20 mouse cellular contexts compared by ENCODE assay signal in the genomic region with DNA sequence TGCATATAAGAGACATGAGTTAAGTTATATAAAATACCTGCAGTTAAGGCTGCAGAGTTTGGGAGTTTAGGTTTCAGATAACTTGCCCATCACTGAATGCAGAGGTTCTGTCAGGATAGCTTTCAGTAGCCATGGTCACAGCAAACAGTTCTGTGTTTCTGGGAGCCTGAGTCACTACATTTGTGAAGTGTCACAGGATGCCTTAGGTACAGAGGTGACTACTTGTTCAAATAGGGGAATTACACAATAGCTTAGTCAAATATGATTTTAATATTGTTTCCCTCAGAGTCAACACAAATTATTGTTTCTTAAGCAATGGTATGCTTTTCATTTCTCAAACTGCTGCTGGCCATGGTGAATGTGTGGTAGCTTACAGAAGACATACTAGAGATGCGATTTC. TPM values are rescaled to one million over a fixed set of nuclear protein-coding genes. Genes with fewer than 3 reads are reported as not detected.
"Had no signal": no experiment of that assay in that cellular context is flagged by ENCODE, and none has a peak within 500 bp of the region (broad histone marks: within the 10 kb centered on the region; RNA-seq: fewer than 3 reads in every experiment).

No protein-coding gene starts in this region.

- DNase-seq: lung, adult 2 months; right cerebral cortex, postnatal 14 days; thymus, adult 2 months; thymus, postnatal 36 days had no signal

- H3K9me3 ChIP-seq: limb, embryonic 15.5 days; liver, embryonic 15.5 days; lung, embryonic 15.5 days; midbrain, embryonic 15.5 days; neural tube, embryonic 12.5 days; stomach, embryonic 15.5 days had no signal

- H3K4me2 ChIP-seq: limb, embryonic 15.5 days; liver, embryonic 15.5 days; lung, embryonic 15.5 days; midbrain, embryonic 11.5 days; midbrain, embryonic 13.5 days; midbrain, embryonic 15.5 days; neural tube, embryonic 12.5 days; stomach, embryonic 15.5 days had no signal

- H3K9ac ChIP-seq: limb, embryonic 15.5 days; liver, embryonic 15.5 days; lung, embryonic 15.5 days; midbrain, embryonic 13.5 days; midbrain, embryonic 15.5 days; neural tube, embryonic 12.5 days; stomach, embryonic 15.5 days had no signal

- H3K27ac ChIP-seq: limb, embryonic 15.5 days; lung, embryonic 15.5 days; macrophage; midbrain, embryonic 13.5 days; midbrain, embryonic 15.5 days; neural tube, embryonic 12.5 days; stomach, embryonic 15.5 days; stomach, postnatal 0 days had no signal

- ATAC-seq: midbrain, embryonic 13.5 days; midbrain, embryonic 15.5 days had no signal

- H3K4me1 ChIP-seq: limb, embryonic 15.5 days; lung, embryonic 15.5 days; midbrain, embryonic 13.5 days; midbrain, embryonic 15.5 days; neural tube, embryonic 12.5 days; stomach, embryonic 15.5 days had no signal

- H3K4me3 ChIP-seq: limb, embryonic 15.5 days; liver, embryonic 15.5 days; lung, embryonic 15.5 days; megakaryocyte, embryonic 14.5 days; midbrain, embryonic 13.5 days; midbrain, embryonic 15.5 days; neural tube, embryonic 12.5 days; stomach, embryonic 15.5 days had no signal

- H3K27me3 ChIP-seq: limb, embryonic 15.5 days; liver, embryonic 15.5 days; lung, embryonic 15.5 days; midbrain, embryonic 13.5 days; midbrain, embryonic 15.5 days; neural tube, embryonic 12.5 days; stomach, embryonic 15.5 days had no signal

- H3K36me3 ChIP-seq: limb, embryonic 15.5 days; liver, embryonic 15.5 days; lung, embryonic 15.5 days; midbrain, embryonic 13.5 days; midbrain, embryonic 15.5 days; neural tube, embryonic 12.5 days; stomach, embryonic 15.5 days had no signal

RNA-seq across cellular contexts. Expression of a gene that starts 7.9 kb away (rescaled TPM):
- total RNA-seq: megakaryocyte progenitor cell, adult 5-6 weeks; midbrain, postnatal 0 days; neutrophil, adult 5-6 weeks had no signal
- polyA plus RNA-seq: macrophage; spleen, adult 2 months had no signal

RNA-seq across cellular contexts. Expression of a gene that starts 32.2 kb away (rescaled TPM):
- total RNA-seq: monocyte, adult 5-6 weeks had no signal
- polyA plus RNA-seq: midbrain, embryonic 11.5 days had no signal
